Mouse (Mus musculus): ENCODE measurements around the gene Pnpla7.

Pnpla7 gene

DNA sequence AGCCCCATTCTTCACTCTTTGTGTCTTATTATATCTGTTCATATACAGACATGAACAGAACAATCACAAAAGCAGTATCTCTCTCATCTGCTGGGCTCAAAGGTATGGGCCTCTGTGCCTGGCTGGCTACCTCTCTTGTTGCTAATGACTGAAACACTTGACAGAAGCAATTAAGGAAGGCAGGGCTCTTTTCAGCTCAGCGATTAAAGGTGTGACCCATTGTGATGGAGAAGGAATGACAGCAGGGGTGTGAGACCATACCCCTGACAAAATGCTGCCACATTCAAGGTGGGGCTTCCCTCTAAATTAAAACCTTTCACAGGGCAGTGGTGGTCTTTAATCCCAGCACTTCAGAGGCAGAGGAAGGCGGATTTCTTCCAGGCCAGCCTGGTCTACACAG, 11.9 kb downstream of the Pnpla7 start:
- no peak for DNase-seq (ENCODE audit: low read depth, low spot score)

DNA sequence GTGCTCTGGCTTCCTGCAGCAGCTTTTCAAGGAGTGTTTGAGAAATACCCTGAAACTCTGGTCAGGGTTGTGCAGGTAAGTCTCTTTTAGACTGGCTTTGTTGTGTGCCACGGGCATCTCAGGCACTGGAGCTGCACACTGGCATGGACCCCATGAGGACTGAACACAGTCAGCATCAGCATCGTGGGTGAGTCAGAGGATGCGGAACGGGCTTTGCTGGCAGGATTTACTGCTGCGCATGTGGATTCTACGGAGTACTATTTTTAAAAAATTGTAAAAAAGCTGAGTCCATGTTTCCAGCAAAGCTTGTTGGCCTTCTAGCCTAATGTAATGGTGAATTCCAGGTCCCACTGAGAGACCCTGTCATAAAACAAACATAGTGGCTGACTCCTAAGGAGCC, 19.5 kb downstream of the Pnpla7 start:
- no peak for DNase-seq (ENCODE audit: low read depth, low spot score)

GRCm38 (mm10) chr2:24996471-24996870, 20.6 kb downstream of the Pnpla7 start:
- DNase-seq (ENCODE audit: low read depth, low spot score): no peak

- DNase-seq (ENCODE audit: low read depth, low spot score): no peak
Observed at GRCm38 (mm10) chr2:25000544-25001235, 24.9 kb downstream of the Pnpla7 start.

DNA sequence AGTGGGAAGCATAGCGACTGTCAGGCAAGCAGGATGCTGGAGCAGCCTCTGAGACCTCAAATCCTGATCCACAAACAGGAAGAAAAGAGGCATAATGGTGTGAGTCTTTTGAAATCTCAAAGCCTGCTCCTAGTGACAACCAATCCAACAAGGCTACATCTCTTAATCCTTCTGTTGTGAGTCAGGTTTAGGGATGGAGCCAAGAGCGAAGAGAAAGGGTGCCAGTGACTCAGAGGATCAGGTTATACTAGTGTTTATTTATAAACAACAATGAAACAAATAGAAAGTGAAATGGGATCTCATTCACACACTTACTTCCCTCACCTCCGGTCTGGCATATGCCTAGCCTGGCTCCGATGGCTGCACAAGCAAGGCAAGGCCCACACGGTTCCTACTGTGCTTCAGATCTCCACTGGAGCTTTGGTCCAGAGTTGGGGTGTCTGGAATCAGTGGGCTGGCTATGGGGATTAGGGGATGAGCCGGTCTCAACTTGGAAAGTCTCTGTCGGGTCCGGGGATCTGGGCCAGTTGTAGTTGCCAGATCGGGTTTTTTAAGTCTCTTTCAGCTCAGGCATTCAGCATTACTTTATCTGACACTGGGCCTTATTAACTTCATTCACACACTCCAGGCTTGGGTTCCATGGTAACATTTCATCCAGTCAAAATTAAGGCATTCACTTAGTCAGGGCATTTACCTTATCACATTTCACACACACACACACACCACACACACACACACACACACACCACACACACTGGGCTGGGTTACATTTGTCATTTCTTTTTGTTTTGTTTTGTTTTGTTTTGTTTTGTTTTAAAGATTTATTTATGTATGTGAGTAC, 28.3 kb downstream of the Pnpla7 start:
- DNase-seq (ENCODE audit: low read depth, low spot score): no peak

GRCm38 (mm10) chr2:25006767-25007166, 30.9 kb downstream of the Pnpla7 start:
- DNase-seq (ENCODE audit: low read depth, low spot score): no peak

- DNase-seq (ENCODE audit: low read depth, low spot score): no peak
Observed at GRCm38 (mm10) chr2:25008250-25008649, 32.4 kb downstream of the Pnpla7 start.

DNA sequence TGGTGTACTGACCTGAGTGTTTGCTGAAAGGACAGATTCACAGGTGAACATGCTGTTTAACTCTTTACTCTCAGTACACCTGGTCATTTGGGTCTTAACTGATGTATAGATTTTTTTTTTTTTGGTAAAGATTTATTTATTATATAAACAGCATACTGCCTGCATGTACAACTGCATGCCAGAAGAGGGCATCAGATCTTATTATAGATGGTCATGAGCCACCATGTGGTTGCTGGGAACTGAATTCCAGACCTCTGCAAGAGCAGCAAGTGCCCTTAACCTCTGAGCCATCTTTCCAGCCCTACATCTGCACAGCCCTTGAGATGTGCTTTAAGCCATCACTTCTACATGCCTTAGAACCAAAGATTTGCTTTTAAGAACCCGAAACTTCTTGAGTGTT, 46.8 kb downstream of the Pnpla7 start:
- no peak for DNase-seq (ENCODE audit: low read depth, low spot score)

DNA sequence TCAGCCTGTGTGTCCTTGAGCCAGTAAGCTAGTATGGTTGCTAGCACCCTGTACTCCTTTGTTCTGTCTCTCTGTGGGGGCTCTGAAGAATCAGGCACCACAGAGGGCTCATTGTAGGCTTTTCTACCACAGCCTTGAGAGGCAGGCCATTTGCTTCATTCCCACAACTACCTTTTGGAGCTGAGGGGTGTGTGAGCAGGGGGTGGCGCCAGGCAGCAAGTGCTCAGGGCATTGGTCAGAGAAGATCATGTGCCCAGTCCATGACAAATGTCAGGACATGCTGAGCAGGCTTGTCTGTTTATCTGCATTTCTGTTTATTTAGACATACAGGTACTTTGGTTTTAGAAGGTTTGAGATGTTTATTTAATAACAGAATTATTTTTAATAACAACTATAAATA, 49.3 kb downstream of the Pnpla7 start:
- no peak for DNase-seq (ENCODE audit: low read depth, low spot score)

DNA sequence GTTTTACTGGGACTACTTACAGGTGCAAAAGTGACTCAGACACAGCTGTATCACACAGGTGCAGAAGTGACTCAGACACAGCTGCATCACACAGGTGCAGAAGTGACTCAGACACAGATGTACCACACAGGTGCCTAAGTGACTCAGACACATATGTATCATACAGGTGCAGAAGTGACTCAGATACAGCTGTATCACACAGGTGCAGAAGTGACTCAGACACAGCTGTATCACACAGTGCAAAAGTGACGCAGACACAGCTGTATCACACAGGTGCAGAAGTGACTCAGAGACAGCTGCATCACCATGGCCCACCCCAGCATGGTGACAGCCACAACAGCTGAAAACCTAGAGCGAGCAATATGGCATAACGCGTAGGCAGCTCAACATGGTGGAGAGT, 59.2 kb downstream of the Pnpla7 start:
- DNase-seq (ENCODE audit: low read depth, low spot score): no peak

GRCm38 (mm10) chr2:25040089-25040488, 64.3 kb downstream of the Pnpla7 start:
- DNase-seq (ENCODE audit: low read depth, low spot score): no peak

- DNase-seq (ENCODE audit: low read depth, low spot score): no peak
Observed at GRCm38 (mm10) chr2:25050921-25051320, 75.1 kb downstream of the Pnpla7 start.

GRCm38 (mm10) chr2:25051450-25051849, 75.6 kb downstream of the Pnpla7 start:
- DNase-seq (ENCODE audit: low read depth, low spot score): no peak

GRCm38 (mm10) chr2:25053101-25053500, 77.3 kb downstream of the Pnpla7 start:
- DNase-seq (ENCODE audit: low read depth, low spot score): no peak

DNA sequence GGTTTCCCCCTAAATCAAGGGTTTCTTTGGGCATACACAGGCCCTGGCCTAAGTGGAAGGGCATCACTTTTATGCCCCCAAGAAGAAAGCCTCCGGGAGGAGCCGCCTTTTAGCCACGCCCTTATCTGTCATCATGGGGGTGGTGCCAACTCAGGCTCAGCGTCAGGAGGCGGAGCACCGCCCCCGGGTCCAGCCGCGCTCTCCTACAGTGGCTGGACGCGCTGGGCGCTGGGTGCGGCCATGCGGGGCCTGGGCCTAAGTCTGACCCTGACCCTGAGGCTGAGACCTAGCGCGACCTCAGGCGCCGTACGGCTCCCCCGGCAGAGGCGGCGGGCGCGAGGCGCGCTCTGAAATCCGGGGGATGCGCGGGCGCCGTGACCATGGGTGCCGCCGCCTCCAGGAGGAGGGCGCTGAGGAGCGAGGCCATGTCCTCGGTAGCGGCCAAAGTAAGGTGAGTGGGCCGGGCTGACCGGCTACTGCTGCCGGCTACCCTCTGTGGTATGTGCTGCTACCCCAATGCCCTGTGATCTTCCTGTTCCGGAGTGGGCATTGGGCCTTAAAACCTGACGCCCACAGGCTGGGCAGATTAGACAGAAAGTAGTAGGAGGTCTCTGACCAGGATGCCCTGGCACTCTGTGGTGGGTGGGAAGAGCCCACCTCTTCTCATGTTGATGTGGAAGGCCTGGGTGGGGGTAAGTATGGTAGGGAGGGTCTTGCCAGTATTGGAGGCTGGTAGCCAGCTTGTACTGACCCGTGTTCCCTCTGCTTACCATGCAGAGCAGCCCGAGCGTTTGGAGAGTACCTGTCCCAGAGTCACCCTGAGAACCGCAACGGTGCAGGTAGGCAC, 78.6 kb downstream of the Pnpla7 start, which contains the start of gene Nsmf:
Nsmf (plus strand) TSS at position 135 of the 847 bp plus-strand sequence.
- DNase-seq (ENCODE audit: low read depth, low spot score): peak; percentile 59

DNA sequence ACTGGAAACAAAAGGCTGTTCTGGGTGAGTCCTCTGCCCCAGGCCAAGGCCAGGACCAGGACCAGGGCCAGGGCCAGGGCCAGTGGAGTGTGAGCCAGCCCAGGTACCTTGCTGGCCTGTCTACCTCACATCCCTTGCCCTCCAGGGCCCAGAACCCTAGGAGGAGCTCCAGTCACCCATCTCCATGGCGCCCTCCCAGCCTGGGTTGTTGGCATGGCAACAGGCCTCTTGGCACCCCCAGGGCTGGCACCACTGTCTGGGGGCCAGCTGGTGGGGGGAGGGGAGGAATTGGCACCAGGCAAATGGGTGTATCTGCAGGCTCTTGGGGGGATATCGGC, 79.2 kb downstream of the Pnpla7 start:
- peak; percentile 56 for DNase-seq (ENCODE audit: low read depth, low spot score)

DNA sequence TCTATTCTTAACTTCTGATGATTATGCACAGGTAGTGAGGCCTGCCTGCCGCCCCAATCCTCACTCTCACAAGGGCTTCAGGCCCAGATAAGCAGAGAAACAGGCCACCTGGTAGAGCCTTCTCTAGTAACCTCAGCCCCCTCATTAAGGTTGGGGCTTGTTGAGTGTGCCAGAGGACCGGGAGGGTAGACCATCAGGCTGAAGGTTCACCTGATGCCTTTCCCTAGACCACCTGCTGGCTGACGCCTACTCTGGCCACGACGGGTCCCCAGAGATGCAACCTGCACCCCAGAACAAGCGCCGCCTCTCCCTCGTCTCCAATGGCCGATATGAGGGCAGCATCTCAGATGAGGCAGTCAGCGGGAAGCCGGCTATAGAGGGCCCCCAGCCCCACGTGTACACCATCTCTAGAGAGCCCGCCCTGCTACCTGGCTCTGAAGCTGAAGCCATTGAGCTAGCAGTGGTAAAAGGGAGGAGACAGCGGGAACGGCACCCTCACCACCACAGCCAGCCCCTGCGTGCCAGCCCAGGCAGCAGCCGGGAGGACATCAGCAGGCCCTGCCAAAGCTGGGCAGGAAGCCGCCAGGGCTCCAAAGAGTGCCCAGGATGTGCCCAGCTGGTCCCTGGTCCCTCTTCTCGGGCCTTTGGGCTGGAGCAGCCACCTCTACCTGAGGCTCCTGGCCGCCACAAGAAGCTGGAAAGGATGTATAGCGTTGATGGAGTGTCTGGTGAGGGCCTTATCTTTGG, 79.7 kb downstream of the Pnpla7 start:
- no peak for DNase-seq (ENCODE audit: low read depth, low spot score)

DNA sequence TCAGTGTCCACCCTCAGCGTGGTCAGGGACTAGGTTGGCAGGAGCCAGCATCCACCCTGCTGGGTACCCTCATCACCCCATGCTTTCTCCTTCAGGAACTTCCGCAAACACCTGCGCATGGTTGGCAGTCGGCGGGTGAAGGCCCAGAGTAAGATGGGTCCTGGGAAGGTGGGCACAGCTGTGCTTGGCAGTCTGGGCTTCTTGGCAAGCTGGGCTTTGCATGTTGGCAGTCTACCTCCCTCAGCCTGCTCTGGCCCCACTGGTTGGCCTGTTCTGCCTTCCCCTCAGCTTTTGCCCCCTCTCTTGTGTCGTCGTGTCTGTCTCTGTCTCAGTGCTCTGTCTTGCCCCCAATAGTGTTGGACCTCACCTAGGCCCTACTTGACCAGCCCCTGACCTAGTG, 83.1 kb downstream of the Pnpla7 start:
- DNase-seq (ENCODE audit: low read depth, low spot score): no peak

- no peak for DNase-seq (ENCODE audit: low read depth, low spot score)
Observed at GRCm38 (mm10) chr2:25063523-25063922, 87.7 kb downstream of the Pnpla7 start.

DNA sequence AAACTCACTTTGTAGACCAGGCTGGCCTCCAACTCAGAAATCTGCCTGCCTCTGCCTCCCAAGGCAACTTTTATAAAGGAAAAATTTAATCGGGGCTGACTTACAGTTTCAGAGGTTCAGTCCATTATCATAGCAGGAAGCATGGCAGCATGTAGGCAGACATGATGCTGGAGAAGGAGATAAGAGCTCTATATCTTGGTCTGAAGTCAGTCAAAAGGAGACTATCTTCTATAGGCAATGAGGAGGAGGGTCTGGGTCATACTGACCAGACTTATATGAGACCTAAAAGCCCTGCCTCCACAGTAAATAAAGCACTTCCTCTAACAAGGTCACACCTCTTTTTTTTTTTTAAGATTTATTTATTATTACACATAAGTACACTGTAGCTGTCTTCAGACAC, 88.5 kb downstream of the Pnpla7 start:
- no peak for DNase-seq (ENCODE audit: low read depth, low spot score)

- no peak for DNase-seq (ENCODE audit: low read depth, low spot score)
Observed at GRCm38 (mm10) chr2:25065537-25065936, 89.7 kb downstream of the Pnpla7 start.

DNA sequence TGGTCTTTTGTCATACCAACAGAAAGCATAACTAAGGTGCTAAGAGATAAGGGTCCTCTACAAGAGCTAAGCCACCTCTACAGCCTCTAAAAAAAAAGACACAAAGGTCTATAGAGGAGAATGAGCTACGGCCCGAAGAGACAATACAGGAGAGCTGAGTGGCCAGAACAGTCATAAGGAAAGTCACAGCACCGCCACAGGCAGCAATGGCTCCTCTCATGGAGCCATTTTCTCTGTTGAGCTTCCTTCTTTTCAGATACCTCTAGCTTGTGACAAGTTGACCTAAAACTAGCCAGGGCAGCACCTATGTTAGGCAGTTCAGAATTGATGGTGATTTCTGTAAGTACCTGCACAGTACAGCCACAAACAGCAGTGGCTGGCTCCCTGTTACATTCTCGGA, 90.7 kb downstream of the Pnpla7 start:
- no peak for DNase-seq (ENCODE audit: low read depth, low spot score)
